Mouse (Mus musculus): ENCODE data around the gene Spef2.
"Not testable (repeated sequence)": the region's sequence is repeated elsewhere in the genome, so short reads cannot be mapped to it uniquely, and the experiment has no call there.

Spef2 gene

DNA sequence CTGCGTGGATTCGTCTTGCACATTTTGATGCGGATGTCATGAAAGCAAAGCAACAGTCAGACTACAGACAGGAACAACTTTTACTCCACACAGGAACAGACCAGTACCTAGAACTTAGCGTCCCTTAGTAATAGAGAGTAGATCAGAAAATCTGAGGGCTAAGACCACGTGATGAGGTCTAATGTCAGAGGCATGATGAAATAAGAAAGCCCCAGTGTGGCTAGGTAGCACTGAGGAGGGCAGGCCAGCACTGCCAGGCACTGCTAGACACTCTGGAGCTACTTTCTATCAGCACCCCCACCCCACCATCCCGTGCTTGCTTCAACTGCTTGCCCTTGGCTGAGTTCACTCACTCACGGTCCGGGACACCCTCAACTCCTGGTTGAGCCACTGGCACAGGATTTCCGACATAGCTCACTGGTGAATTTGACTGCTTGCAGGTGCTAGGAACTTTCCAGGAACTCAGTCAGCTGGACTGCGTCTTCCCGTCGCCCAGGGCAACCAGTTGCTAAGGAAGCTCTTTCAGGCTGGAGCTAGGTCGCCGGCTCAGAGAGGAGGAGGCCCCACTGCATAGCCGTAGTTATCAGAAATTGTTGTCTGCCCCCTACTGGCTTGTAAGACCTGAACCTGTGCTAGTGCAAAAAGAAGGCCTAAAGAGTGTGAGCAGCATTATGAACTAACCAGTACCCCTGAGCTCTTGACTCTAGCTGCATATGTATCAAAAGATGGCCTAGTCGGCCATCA lies at the start of gene Spef2:
Gene Spef2, minus strand, starts transcription at position 510 of the 744 bp plus-strand sequence.
- DNase-seq (ENCODE audit: low spot score), result peak; percentile 60

DNA sequence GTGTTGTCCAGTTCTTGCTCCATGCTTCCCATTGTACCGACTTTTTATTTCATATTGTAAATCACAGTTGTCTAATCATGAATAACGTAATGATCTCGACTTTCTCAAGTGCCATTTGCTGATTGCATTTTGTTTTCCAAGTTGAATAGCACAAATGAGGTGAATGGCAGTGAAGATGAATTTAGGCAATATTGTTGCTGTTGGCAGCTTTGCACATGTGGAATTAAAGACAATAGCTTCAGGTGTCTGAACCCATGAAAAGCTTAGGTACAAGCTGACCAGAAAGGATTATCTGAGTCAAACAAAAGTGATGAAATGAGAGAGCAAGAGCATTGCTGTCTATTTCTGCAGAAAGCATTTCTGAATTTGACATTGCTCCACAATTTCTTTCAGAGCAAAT lies 45.5 kb upstream of the Spef2 start:
- DNase-seq (ENCODE audit: low spot score), result no peak

DNA sequence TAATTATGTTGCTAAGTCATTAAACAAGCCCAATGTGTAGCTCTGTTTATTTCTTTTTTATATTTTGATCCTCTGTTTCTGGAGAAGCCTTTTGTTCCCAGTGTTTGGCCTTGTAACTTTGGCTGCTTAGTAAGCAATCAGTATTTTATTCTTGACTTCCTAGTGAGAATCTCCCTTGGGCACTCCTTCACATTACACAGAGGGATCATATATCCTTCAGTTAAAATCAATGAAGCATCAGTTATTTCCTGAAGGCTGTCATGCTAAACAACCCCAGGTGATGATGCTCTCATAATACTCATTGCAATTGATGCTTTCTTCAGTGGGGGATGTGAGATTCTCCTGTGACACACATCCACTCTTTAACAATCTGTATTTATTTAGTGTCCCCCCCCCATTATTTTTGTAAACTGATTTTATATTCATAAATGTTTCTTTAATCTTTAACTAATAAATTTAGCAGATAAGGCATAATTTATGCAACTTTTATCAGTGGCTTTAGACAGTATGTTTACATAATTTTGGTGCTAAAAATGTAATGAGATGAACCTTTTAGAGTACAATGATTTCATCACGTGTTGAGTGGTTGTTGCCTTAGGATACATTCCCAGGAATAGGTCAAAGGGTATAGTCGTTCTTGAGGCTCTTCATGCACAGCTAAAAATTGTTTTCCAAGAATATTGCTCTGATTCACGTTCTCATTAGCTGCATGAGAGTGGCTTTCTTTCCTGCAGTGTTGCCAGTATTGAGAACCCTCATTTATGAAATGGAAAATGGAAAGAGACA lies 39.8 kb upstream of the Spef2 start:
- DNase-seq (ENCODE audit: low spot score), result no peak

DNA sequence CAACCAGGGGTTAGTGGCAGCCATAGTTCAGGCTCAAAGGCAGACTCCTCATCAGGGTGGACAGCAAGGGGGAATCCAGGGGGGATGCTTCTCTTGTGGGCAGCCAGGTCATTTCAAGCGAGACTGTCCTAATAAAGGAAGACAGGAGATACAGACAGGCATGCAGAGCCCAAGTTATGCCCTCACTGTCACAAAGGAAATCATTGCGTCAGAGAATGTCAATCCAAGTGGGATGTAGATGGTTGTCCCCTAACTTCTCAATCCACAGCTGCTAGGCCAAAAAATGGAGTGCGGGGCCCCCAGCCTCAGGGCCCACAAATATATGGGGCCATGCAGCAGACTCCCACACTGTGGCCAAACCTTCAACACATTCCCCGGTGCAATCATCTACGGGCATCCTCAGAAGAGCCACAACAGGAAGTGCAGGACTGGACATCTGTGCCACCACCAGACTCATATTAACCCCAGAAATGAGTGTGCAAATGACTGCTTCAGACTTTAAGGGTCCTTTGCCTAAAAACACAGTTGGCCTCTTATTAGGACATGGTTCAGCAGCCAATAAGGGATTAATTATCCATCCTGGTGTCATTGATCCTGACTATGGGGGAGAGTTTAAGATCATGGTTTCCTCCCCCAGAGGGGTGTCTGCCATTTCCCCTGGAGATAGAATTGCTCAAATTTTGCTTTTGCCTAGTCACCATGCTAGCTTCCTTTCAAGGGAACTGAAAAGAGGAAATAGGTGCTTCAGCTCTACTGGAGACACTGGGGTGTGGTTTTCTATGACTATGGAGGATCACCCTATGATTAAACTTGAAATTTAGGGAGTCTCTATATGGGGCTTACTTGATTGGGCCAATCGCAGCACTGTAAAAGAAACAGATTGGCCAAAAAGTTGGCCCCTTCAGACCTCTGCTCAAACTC lies 25.8 kb upstream of the Spef2 start:
- not testable (repeated sequence) for DNase-seq (ENCODE audit: low spot score)

DNA sequence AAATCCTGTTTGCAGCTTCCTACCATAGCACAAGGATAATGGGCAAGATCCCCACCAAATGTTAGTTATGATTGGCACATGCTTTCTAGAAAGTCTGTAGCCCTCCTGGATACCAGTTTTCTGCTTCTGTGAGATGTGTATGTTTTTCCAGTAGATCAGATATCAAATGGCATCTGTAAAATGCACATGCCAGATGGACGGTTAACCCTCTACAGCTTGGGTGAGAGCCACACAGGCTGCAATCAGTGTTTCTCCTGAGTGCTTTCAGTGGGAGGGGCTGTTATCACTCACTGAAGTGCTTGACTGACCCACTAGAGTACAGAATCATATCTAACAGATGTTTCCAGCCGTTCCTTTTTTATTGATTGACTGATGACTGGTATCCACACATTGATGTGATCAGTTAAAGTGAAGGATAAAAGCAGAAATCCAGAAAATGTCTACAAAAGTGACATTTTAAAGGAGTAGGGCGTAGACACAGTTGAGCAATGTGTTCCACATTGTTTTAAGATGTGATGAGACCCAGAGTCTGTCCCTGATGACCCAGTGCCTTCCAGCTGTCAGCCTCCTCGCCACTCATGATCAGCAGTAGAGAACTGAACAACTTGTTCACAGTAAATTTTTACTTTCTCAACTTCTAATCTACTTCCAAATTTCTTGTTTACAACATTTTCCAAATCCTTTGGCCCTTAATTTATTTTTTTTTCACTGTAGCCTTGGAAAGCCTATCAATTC lies 19.7 kb upstream of the Spef2 start:
- no peak for DNase-seq (ENCODE audit: low spot score)

DNA sequence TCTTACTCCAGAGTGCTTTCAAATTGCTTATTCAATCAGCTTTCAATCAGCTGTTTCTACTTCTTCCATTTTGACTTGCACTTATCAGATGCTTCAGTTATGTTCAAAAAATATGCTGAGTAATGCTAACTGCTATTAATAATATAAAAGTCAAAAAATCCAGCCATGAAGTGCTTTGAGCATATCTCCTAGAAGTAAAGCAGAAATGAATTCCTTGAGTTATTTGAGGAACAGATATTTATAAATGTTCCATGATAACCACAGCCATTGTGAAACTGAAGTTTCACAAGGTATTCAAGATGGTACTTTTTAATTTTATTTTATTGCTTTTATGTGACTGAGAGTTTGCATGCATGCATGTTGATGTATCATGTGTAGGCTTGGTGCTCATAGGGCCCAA lies 18.4 kb upstream of the Spef2 start:
- no peak for DNase-seq (ENCODE audit: low spot score)

DNA sequence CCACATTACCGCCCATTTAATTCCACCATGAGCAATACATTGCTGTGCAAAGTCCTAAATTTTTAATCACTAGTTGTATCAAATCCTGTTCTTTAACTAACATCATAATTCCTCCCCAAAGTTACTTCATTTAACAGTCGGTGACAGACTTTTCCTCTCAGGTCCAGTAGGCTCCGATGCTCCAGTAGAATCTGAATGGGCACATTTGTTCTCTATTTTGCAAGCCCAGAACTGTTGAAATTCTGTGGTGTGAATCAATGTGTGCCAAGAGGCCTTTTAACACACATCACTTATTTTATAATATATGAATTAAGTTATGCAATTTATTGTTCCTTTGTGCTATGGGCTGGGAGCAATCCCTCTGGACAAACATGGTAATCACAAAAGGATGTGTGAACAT lies 2.3 kb upstream of the Spef2 start:
- DNase-seq (ENCODE audit: low spot score), result no peak

DNA sequence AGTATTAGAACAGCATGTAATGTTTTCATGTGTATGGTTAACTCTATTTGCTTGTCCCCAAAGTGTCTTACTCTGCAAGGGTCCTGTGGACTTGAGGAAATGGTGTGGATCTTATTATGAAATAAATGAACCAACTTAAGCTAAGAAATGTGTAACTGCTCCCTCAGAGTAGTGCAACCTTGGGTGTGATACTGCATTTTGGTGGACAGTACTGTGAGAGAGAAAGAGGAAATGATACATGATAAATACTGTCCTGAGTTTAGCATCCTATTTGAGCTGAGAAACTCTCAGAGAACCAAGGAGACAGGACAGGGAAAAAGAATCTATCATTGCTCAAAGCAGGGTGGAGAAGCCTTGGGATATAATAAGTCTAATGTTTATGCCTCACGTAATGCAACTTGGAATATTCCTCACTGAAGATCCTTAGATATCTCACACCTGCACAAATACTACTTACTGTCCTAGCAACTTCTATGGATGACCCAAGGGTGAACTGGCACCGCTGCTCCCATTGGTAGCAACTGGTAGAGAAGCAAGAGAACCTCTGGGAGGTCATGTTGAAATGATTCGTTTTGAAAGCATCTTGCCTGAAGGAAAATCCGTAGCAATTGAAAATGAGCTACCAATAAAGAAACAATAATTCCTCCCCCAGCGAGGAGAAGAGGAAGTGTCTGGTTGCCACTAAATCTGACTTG lies 1.1 kb downstream of the Spef2 start:
- no peak for DNase-seq (ENCODE audit: low spot score)

DNA sequence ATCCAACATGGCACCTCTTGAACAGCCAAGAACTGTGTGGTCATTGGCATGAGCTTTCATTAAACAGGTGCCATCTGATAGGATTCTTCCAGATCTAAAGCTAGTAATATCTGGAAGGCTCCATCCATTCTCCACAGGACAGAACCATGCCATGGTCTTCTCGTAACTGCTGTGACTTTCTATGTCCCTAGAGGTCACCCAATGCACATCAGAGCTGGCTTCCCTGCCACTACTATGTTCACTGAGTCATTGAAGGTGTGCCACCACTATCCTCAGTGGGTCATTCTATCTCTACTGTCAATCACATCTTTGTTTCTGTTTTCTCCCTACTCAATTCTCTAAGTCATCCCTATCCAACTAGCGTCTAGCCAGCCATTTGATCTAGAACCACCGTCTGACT lies 6.5 kb downstream of the Spef2 start:
- DNase-seq (ENCODE audit: low spot score), result no peak

DNA sequence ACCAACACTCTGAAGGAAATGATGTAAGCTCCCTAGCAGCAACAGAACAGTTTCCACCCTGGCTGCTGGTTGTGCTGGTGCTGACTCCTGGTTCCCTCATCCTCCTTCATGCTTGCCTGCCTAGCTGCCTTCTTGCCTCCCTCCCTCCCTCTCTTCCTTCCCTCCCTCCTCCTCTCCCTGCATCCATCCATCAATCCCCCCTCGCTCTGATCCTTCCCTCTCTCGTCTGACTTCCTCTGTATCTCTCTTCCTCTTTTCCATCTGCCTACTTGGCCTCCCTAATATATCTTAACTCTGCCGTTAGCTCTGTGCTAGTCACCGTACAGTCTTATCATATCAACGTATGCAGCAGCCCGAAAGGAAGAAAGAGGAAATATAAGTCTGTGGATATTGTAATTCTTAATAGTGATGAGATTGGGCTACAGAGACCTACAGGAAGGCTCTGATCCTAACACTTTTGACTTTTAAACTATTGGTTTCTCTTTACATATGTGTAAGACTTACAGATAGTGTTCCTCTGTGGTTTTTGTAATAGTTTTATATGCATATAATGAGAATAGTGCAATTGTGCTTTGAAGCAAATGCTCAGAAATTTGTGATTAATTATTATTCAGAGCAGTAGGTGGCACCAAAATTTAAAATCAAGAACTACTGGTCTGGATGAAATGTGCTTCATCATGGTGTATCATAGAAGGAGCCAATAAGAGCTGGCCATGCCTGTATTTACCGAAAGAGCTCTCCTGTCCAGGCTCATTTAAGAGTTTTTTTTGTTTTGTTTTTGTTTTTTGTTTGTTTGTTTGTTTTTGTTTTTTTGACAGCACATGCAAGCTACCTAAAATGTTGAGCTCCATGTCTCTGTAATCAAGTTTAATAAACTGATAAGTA lies 33.9 kb downstream of the Spef2 start:
- DNase-seq (ENCODE audit: low spot score), result no peak

DNA sequence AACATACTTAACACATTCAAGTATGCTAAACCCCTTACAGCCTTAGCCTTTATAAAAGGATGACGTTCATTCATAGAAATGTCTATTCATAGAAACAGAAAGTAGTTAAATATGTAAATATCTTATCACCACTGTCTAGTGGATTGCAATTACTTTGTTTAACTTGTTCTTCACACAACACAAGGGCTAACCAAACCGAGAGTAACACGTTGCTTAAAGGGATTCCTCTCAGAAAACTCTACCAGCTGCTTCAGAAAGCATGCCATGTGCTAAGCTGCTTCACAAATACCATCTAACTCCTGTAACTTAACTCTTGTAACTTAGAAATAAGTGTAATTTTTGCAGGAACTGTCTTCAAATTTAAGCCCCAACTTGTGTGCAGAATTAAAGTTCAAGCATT lies 35.0 kb downstream of the Spef2 start:
- no peak for DNase-seq (ENCODE audit: low spot score)

DNA sequence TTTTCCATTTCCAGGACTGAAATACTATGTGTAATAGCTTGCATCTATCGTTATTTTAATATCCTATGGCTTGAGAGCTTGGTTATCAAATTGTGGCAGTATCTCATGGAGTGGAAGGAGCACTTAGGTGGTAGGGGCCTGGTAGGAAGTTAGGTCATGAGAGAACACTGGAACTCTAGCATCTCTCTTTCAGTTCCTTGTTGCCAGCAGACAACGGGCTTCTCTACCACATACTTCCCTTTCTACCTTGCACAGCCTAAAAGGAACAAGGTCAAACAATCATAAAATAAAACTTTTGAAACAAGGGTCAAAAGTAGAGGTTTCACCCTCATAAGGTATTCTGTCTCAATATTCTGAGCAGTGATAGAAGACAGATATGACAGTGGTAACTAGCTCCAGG lies 38.3 kb downstream of the Spef2 start:
- DNase-seq (ENCODE audit: low spot score), result no peak

DNA sequence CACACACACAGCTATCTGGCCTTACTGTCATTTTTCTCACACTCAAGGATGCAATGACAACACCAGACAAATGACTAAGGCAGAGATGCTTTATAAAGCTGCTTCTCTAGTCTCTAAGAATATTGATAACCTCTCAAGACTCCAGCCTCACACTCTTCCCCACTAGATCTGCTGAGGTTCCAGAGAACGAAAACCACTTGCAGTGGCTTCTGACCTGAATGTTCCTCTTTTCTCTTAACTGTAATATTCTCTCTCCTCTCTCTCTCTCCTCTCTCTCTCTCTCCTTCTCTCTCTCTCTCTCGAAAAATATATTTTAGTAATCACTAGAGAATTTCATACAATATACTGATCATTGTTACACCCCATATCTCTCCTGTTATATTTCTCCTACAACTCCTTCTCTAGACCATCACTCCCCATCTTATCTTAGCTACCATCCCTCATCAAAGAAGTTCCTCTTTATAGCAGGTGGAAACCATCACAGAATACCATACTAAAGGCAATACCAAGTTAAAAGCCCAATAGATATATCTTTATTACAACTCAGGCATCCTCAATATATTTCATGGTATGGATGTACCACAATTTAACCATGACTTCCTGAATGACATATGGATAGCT lies 42.7 kb downstream of the Spef2 start:
- no peak for DNase-seq (ENCODE audit: low spot score)

DNA sequence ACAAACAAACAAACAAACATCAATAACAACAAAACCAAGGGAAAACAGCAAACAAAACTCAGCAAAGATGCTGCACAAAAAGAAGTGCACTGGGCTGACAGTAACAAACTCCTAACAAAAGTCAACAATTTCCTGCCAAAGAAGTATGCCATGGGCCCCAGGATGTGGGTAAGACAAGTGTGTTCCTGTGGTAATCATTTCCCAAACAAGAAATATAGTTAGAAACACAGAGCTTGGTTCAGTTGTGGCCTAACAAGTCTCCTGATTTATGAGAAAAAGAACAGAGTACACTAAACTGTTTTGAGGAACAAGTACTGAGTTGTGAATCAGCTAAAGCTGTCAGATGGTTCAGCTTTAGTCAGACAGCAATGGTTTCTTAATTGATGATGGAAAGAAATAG lies 46.8 kb downstream of the Spef2 start:
- no peak for DNase-seq (ENCODE audit: low spot score)

DNA sequence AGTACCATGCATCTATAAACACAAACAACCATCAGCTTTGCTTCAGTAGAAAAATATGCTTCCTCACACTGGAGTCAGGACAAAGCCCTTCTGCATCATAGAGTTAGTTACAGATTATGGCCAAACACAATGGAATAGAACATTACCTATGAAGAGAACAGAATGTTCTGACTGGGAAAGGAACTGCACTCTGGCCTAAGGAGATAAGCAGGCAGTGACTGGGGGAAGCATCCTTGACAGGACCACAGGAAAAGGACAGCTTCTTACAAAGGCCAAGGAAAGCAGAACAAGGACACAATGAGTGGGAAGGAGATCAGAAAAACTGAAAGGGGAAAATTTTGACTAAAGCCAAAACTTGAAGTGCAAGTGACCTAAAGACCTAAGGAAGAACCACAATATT lies 56.9 kb downstream of the Spef2 start:
- no peak for DNase-seq (ENCODE audit: low spot score)

DNA sequence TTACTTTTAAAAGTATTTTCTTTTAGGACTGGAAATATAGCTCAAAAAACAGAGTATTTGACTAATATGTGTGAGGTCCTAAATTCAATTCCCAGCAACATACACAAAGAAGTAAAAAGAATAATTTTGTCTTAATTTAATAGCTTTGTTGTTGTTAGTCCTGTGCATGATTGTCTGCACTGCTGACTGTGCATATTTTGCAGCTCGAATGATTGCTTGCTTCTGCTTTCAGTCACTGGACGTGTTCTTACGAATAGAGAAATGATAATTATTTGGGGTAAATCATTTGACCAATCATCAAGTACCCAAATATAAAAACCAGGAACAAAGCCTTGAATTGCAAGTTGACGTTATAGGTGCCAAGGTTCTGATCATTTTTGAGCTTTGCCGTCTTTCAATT lies 57.8 kb downstream of the Spef2 start:
- no peak for DNase-seq (ENCODE audit: low spot score)

DNA sequence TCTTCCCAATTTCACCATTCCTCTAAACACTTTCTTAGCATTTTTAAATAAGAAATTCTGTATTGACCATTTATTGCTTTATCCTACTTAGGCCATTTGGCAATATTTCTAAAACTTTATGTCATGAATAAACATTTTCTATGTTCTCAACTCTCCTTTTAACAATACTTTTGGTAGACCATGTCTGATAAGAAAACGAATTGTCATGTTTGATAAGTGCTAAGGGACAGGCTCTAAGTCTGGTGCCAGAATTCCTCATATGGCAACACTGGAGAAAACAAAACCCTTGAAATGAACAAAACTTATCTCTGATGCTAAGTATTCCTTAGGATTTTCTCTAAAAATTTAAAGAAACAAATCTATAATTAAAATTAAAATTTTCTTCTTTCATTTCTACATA lies 58.2 kb downstream of the Spef2 start:
- DNase-seq (ENCODE audit: low spot score), result no peak

DNA sequence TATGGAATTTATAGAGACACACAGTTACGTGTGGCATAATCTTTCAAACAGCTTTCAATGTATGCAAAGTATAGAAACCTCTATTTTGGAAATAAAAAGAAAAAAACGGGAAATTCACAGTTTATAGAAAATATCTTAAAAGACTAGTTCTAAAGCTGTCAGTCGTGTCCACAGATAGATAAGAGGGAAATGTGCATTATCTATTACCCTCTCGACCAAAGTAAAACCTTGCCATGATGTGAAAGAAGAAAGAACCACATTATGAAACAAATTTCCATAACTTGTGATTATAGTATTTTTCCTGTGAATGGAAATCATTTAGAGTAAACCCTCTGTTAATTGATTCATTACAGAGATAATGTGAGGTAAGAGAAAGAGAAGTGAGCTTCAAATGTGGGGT lies 65.2 kb downstream of the Spef2 start:
- DNase-seq (ENCODE audit: low spot score), result no peak

DNA sequence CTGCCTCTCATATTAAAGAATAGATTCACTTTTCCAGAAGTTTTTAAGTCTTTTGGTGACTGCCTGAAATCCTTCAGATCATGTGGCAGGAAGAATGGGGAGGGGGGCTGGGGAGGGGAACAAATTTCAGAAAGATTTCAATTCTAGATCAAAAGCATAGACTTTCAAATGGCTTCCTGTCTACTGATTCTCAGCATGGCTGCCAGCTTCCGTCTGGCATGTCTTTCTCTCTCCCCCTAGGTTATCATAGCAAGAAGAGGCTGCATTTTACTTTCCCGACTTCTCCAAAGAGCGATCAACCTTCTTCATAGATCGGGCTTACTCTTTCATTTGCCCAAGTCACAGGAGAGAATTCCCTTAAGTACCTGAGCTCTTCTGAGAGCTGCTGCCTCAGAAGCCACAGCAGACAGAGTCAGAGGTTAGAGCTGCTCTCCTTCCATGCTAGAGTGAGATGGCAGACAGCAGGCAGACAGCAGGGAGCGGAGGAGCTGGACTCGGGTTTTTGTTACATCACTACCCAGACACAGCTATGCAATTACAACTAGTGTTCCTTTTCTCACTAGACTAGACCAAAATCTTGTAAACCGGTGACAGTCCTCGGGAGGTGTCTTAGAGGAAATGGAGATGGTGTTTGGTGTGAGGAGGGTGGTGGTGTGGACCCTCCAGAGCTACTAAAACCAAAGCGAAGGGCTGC lies 71.2 kb downstream of the Spef2 start:
- no peak for DNase-seq (ENCODE audit: low spot score)
